Mouse (Mus musculus) ES-Bruce4 (cell line): Measurements from ENCODE around the gene Celf5.

Experiments
- EP300 ChIP-seq: IDR thresholded peaks from 2 replicates; pipeline ENCODE4 v1.6.1; 2011; ENCODE audit warnings: low read depth, low read length; ENCODE audit not compliant: insufficient read depth
- POLR2A ChIP-seq: IDR thresholded peaks from one replicate; pipeline ENCODE4 v1.8.1; 2011; ENCODE audit warnings: low read length; ENCODE audit not compliant: insufficient read depth

- TF ChIP-seq EP300, result no peak
- no peak for TF ChIP-seq POLR2A
Measured at GRCm38 (mm10) chr10:81459399-81459798, 23.1 kb downstream of the Celf5 start.
